Mouse (Mus musculus): Measurements from ENCODE around the gene Urgcp. TPM values are rescaled to one million over a fixed set of nuclear protein-coding genes. Genes with fewer than 3 reads are reported as not detected.
"Not testable (repeated sequence)": the region's sequence is repeated elsewhere in the genome, so short reads cannot be mapped to it uniquely, and the experiment has no call there.

Gene Urgcp
- 10 to 100 TPM; 54.2 to 67.8 TPM for total RNA-seq (2021)
- long read RNA-seq, experiment 1, full-length matches to known transcripts = 40 of 63 reads
- long read RNA-seq, experiment 1, partial matches to known transcripts = 2 of 63 reads
- long read RNA-seq, experiment 1, other reads (novel, unspliced or antisense) = 21 of 63 reads
- long read RNA-seq, experiment 2, full-length matches to known transcripts = 37 of 71 reads
- long read RNA-seq, experiment 2, partial matches to known transcripts = 1 of 71 reads
- long read RNA-seq, experiment 2, other reads (novel, unspliced or antisense) = 33 of 71 reads

- peak; percentile 92 to 93 for DNase-seq (ENCODE audit: low spot score in 2 of 2)
Observed at GRCm38 (mm10) chr11:5761820-5762632, at the start of gene Urgcp. Gene Urgcp (minus strand): TSS chr11:5762376.

GRCm38 (mm10) chr11:5809487-5809886 lies 47.3 kb upstream of the Urgcp start:
- not testable (repeated sequence) for DNase-seq (ENCODE audit: low spot score in 2 of 2)

- DNase-seq (ENCODE audit: low spot score in 2 of 2) = no peak
Observed at GRCm38 (mm10) chr11:5807956-5808355, 45.8 kb upstream of the Urgcp start.

- DNase-seq (ENCODE audit: low spot score in 2 of 2) = no peak
Observed at GRCm38 (mm10) chr11:5805711-5806110, 43.5 kb upstream of the Urgcp start.

GRCm38 (mm10) chr11:5804174-5804573 lies 42.0 kb upstream of the Urgcp start:
- no peak for DNase-seq (ENCODE audit: low spot score in 2 of 2)

GRCm38 (mm10) chr11:5803551-5803981 lies 41.4 kb upstream of the Urgcp start, which contains the start of gene Pgam2:
Gene Pgam2 (minus strand): TSS chr11:5803733.
- no peak for DNase-seq (ENCODE audit: low spot score in 2 of 2)

GRCm38 (mm10) chr11:5802457-5803217 lies 40.5 kb upstream of the Urgcp start:
- no peak for DNase-seq (ENCODE audit: low spot score in 2 of 2)

GRCm38 (mm10) chr11:5802005-5802404 lies 39.8 kb upstream of the Urgcp start:
- no peak for DNase-seq (ENCODE audit: low spot score in 2 of 2)

GRCm38 (mm10) chr11:5801511-5801910 lies 39.3 kb upstream of the Urgcp start:
- no peak for DNase-seq (ENCODE audit: low spot score in 2 of 2)

- no peak for DNase-seq (ENCODE audit: low spot score in 2 of 2)
Observed at GRCm38 (mm10) chr11:5799621-5800490, 37.7 kb upstream of the Urgcp start.

GRCm38 (mm10) chr11:5797928-5798327 lies 35.8 kb upstream of the Urgcp start:
- no peak for DNase-seq (ENCODE audit: low spot score in 2 of 2)

GRCm38 (mm10) chr11:5797371-5797770 lies 35.2 kb upstream of the Urgcp start:
- no peak for DNase-seq (ENCODE audit: low spot score in 2 of 2)

- DNase-seq (ENCODE audit: low spot score in 2 of 2) = no peak
Observed at GRCm38 (mm10) chr11:5796939-5797338, 34.8 kb upstream of the Urgcp start.

GRCm38 (mm10) chr11:5795706-5796105 lies 33.5 kb upstream of the Urgcp start:
- peak; percentile 61 to 83 for DNase-seq (ENCODE audit: low spot score in 2 of 2)

GRCm38 (mm10) chr11:5795290-5795689 lies 33.1 kb upstream of the Urgcp start:
- no peak for DNase-seq (ENCODE audit: low spot score in 2 of 2)

- no peak for DNase-seq (ENCODE audit: low spot score in 2 of 2)
Observed at GRCm38 (mm10) chr11:5790431-5790830, 28.3 kb upstream of the Urgcp start.

GRCm38 (mm10) chr11:5789754-5790333 lies 27.7 kb upstream of the Urgcp start:
- DNase-seq (ENCODE audit: low spot score in 2 of 2) = no peak

GRCm38 (mm10) chr11:5789071-5789753 lies 27.0 kb upstream of the Urgcp start:
- DNase-seq (ENCODE audit: low spot score in 2 of 2) = no peak
